Mouse (Mus musculus): ENCODE data around the gene Olfr1104.

DNA sequence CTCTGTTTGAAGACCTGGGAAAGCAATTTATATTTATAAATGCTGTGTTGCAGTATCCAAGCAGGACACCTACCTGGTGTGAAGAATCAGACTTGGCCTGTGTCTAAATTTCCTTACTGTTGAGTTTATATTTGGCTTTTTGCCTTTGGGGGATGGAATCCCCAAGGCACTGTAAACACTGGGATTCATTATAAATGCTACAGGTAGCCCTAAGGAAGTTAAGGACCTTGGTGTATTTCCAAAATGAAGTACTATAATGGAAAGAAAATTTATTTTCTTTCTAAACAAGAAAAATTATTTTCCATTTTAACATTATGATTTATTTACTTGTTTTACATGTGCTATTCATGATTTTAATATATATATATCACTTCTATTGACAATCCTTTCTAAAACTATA lies 9.6 kb upstream of the Olfr1104 start, which contains the start of gene Olfr1105:
- TF ChIP-seq POLR2A (IDR thresholded peaks at IDR 0.05; ENCODE audit: borderline replicate concordance, extremely low read depth, low read depth, low read length) = no peak
- no peak for TF ChIP-seq CTCF (IDR thresholded peaks at IDR 0.05; ENCODE audit: insufficient read depth, low read length)

All from lung, adult 2 months (tissue).